Mouse (Mus musculus): ENCODE results near the gene Tspan2.

The Tspan2 gene

DNA sequence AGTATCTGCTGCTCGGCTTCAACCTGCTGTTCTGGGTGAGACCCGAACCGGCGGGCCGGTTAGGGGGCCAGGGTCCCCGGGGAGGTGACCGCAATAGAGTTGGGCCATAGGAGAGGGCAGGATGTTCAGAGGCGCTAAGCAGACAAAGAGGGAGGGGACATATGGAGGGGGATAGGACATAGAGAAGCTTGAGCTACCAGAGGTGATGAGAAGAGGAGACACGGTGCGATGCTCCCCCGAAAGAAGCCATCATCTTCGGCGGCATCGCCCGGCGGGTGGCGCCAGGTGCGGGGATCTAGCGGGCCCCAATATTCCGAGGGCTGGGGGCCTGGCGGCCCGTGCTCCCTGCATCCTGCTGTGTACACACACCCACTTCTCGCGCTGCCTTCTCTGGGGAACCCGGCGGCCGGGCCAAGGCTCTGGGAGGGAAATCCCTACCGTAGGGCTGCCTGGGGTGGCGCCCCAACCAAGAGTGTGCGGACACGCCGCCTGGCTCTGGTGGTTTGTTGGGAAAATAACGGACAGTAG lies 766 bp downstream of the Tspan2 start:
- DNase-seq = peak; percentile 58 to 72

DNA sequence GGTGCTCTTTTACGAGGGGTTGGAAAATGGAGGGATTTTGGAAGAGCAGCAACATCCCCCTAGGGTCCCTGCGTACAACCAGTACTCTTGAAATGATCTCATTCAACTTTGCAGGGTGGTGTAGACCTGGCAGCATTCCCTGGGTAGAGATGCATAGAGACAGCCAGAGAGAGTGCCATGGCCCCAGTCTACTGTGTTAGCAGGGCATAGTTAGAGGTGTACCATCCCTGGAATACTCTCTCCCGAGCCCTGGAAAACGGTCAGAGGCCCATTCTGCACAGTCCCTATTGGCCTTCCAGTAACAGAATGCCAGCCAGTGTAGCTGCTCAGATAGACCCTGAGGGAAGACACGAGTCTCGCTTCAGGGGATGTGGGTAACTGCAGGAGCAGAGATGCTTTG lies 1.3 kb downstream of the Tspan2 start:
- DNase-seq = no peak

DNA sequence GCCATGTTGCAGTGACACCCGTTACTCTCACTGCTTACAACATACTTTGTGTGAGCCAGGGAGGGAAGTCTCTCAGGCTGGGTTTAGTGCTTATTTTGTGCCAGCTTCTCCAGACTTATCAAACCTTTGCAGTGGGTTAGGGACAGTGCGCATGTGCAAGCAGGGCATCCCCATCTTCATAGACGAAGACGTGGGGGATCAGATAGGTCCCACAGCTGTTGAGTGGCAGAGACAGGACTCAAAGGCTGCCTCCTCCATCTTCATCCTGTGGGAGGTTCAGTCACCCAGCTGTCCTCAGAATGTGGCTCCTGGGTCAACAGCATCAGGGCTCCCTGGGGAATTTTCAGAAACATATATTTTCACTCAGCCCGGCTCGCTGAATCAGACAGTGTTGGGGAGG lies 2.1 kb downstream of the Tspan2 start:
- no peak for DNase-seq

DNA sequence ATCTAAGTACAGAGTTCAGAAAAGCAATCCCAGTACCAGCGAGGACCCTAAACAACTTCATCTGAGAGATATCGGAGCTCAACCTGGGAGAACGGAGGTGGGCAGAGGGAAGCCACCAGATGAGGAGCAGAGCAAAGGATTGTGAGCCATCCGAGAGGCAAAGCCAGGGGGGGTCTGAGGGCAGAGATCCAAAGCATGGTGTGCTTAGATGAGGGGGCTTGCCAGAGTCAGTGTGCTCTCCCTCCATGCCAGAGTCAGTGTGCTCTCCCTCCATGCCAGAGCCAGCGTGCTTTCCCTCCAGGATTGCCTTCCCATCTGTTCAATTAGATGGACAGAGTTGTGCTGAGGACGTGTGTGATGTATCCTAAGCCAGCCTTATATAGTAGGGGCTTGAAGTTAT lies 2.8 kb downstream of the Tspan2 start:
- DNase-seq = no peak

DNA sequence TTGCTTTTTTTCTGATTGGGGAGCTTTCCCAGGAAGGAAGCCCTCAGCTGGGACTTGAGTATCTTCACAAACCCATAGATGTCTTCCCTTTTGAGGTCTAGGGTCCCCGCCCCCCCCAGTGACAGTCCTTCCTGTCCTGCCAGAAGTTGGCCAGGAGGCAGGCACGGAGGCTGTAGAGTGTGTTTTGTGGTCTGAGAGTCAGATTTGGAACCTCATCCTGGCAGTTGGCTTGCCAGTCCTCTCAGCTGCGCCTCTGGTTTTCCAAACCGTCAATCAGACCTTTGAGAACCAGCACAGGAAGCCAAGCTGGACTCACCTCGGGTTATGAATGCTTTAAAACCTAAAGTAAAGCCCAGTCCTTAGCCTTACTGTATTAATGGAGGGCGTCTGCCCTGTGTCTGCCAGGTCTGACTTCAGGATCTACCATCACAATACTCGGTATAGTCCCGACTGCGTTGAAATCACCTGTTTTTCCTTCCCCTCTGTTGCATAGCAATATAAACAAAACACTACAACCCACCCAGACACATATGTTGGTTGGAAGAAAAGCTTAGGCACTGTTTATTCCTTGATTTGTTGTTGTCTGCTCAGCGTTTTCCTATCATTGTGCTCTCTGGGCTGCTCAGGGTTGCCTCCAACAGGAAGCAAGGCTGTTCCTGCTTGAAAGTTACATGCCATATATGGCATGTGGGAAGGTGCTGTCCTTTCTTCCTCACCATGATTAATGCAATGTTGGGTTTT lies 4.0 kb downstream of the Tspan2 start:
- peak; percentile 39 to 63 for DNase-seq

- DNase-seq = no peak
These were observed 4.6 kb downstream of the Tspan2 start for GRCm38 (mm10) chr3:102738926-102739325.

- DNase-seq = no peak
These were observed 8.4 kb downstream of the Tspan2 start for GRCm38 (mm10) chr3:102742725-102743124.

GRCm38 (mm10) chr3:102743202-102743601 lies 8.9 kb downstream of the Tspan2 start:
- peak; percentile 55 to 81 for DNase-seq

- DNase-seq = peak; percentile 33 to 60
These were observed 9.6 kb downstream of the Tspan2 start for GRCm38 (mm10) chr3:102743781-102744471.

- peak; percentile 43 to 63 for DNase-seq
These were observed 10.3 kb downstream of the Tspan2 start for GRCm38 (mm10) chr3:102744657-102745056.

DNA sequence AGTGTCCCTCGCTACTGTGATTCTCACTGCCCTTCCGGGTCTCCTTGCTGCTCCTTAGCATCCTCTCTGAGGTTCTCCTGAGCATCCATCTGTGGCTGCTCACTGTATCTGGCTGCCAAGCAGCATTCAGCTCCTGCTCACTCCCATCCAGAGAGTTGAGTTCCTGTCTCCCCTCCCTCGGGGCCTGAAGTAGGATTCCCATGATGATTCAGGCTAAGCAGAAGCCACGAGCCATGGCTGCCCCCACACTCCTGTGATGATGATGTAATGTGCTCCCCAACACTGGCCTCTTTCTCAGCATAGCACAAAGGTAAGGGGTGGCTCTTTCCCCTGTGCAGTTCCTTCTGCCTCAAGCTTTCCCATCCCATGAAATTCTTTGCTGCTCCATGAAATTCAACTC lies 11.8 kb downstream of the Tspan2 start:
- DNase-seq = no peak

DNA sequence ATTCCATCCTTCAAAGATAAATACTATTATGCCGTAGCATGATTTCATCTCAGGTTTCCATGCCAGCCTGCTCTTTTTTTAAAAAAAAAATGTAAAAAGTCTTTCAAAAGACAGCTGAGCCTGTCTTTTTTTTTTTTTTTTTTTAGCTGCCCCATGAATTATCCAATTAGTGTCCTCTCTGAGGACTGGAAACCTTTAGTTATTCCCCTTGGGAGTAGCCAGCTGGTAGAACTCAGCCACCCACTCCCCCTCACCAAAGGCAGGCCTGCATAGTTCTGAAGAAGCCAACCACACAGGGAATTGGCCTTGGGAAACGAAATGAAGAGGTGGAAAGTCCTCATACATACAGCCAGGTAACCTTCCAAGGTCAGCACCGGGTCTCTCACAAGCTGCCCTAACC lies 13.7 kb downstream of the Tspan2 start:
- DNase-seq = no peak

DNA sequence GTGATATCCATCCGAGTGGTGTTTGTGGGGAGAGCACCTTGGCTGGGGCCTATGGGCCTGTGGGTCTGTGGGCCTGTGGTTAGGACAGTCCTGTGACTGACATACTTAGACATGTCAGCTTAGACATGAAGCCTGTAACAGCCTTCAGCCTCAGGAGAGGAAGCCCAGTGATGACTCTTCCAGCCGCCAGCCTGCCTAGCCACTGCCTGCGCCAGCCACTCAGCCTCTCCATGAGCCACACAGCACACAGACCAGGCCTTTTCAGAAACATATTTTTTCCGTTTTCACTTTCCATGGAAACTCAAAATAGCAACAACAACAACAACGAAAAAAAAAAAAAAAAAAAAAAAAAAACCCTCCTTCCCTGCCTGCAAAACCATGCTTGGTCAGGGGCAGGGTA lies 14.4 kb downstream of the Tspan2 start:
- no peak for DNase-seq

- peak; percentile 75 to 82 for DNase-seq
These were observed 16.8 kb downstream of the Tspan2 start for GRCm38 (mm10) chr3:102751136-102751535.

- DNase-seq = peak in 1 of 2 experiments; percentile 35
These were observed 17.2 kb downstream of the Tspan2 start for GRCm38 (mm10) chr3:102751536-102751935.

DNA sequence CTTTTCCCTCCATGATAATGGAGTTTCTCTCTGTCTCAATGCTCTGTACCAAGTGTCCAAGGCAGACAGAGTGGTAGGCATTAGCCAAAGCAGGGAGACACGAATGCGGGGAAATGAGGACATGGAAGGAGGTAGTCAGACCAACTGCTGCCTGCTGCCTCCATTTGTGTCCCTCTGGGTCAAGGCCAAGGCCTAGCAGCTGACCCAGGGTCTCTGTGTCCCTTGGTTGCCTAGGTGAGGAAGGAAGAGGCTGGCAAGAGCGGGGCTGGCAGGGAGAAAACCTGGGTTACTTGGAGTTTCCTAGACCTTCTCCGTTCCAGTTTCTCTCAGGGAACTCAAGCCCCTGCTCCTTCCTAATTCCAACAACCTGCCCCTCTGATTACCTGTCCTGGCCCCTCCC lies 17.7 kb downstream of the Tspan2 start:
- no peak for DNase-seq

DNA sequence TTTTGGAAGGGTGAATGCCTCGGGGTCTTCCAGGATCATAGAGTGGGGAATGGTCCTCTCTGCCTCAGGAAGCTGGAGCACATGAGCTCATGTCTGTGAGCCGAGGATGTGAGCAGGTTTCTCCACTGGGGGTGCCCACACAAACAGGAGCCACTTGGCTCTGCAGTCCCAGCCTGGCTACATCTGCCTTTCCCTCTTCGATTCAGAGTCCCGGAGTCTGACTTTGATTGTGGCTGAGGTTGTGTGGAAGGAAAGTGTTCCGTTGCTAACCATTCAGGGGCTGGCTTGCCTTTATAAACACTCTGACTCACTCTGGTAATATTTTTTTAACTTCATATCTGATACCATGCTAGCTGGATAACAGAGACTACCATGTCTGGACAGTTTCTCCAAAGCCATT lies 18.1 kb downstream of the Tspan2 start:
- DNase-seq = peak in 1 of 2 experiments; percentile 49

GRCm38 (mm10) chr3:102755801-102756200 lies 21.5 kb downstream of the Tspan2 start:
- peak; percentile 58 to 68 for DNase-seq

DNA sequence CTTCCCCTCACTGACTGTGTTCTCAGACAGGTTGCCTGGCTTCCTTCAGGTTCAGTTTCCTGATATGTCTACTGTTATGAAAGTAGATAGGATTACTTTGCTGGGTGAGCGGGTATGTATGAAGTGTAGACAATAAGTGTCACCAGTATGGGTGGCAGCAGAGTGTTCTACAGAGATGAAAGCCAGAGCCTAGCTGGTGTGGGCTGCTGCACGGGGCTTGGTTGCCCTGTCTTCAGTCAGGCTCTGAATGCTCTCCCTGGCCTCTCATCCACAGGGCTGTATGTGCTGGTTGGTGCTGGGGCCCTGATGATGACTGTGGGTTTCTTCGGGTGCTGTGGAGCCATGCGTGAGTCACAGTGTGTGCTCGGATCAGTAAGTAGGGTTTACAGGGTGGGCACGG lies 22.7 kb downstream of the Tspan2 start:
- DNase-seq = no peak

- no peak for DNase-seq
These were observed 25.9 kb downstream of the Tspan2 start for GRCm38 (mm10) chr3:102760236-102760635.

DNA sequence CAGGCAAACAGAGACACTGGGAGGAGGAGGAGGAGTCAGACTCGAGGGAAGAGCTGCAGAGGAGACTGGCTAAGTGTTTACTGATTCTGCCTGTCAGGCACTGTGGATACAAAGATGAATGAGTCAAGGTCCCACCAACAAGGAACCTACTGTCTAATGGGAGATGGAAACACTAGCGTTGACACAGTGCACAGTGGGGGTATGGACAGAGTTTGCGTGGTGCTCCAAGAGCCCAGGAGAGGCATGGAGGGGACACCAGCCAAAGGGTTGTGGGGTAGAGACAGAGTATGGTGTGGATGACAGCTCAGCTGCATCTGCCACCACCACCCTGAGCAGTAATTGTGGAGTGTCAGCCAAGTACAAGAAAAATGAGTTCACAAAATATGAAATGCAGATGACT lies 28.1 kb downstream of the Tspan2 start:
- no peak for DNase-seq

GRCm38 (mm10) chr3:102763713-102764400 lies 29.5 kb downstream of the Tspan2 start:
- no peak for DNase-seq

- no peak for DNase-seq
These were observed 30.5 kb downstream of the Tspan2 start for GRCm38 (mm10) chr3:102764850-102765249.

DNA sequence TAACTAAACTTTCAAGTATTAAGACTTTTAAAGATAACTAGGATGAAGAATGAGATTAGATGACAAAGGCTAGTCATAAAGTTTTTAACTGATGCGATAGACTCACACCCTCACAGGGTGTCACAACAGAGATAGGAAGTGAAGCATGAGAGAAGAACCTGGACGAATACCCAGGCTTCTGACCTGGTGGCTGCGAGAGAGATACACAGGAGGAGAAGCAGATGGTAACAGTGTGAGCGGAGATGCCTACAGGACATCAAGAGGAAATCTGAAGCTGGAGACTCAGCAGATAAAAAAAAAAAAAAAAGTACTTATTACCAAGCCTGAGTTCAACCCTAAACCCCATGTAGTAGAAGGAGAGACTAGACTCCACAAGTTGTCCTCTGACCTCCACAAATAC lies 38.7 kb downstream of the Tspan2 start:
- DNase-seq = no peak

All from lung, adult 18-20 months (tissue).